Mouse (Mus musculus) lung, embryonic 16.5 days (tissue): Measurements from ENCODE around the gene Ccdc77. TPM values are rescaled to one million over a fixed set of nuclear protein-coding genes. Genes with fewer than 3 reads are reported as not detected.

Source experiments
- ATAC-seq: fragments of 200-750 bp; cut with Nextera tagmentation; 2 replicates; pipeline ENCODE4 v1.8.0; 2017; ENCODE audit warnings: low read depth, mild to moderate bottlenecking, moderate library complexity
- H3K27ac ChIP-seq: fragments of 300-500 bp; sonication (generic); 2 replicates; pipeline ENCODE4 v1.5.1; 2014; ENCODE audit warnings: mild to moderate bottlenecking, control low read depth, low read length
- H3K27me3 ChIP-seq: fragments of 300-500 bp; sonication (generic); 2 replicates; pipeline ENCODE4 v1.6.1; 2014; ENCODE audit warnings: low read depth, low read length, mixed read lengths; ENCODE audit not compliant: control insufficient read depth, insufficient read depth
- H3K36me3 ChIP-seq: fragments of 300-500 bp; sonication (generic); 2 replicates; pipeline ENCODE4 v1.6.1; 2014; ENCODE audit warnings: low read length; ENCODE audit not compliant: control insufficient read depth, insufficient read depth
- H3K4me1 ChIP-seq: fragments of 300-500 bp; sonication (generic); replicated peaks from 2 replicates; pipeline ENCODE4 v1.6.1; 2014; ENCODE audit warnings: low read length, mixed read lengths; ENCODE audit not compliant: control insufficient read depth, insufficient read depth
- H3K4me2 ChIP-seq: fragments of 300-500 bp; sonication (generic); 2 replicates; pipeline ENCODE4 v1.6.1; 2014; ENCODE audit warnings: low read depth, low read length, control low read depth
- H3K4me3 ChIP-seq: fragments of 300-500 bp; sonication (generic); 2 replicates; pipeline ENCODE4 v1.5.1; 2014; ENCODE audit warnings: mild to moderate bottlenecking, low read length, control low read depth
- H3K9ac ChIP-seq: fragments of 300-500 bp; sonication (generic); 2 replicates; pipeline ENCODE4 v1.6.1; 2014; ENCODE audit warnings: low read length, control low read depth
- H3K9me3 ChIP-seq: fragments of 300-500 bp; sonication (generic); 2 replicates; pipeline ENCODE4 v1.6.1; 2016; ENCODE audit warnings: low read length; ENCODE audit not compliant: control insufficient read depth
- WGBS: fragments of 180-500 bp; shearing (Covaris S2); extraction: QIAGEN DNeasy Blood & Tissue Kit; methylation state at CpG from one replicate; pipeline ENCODE4 v1.1.7; 2014; 5-methylcytosine and 5-hydroxymethylcytosine counted together
- polyA plus RNA-seq: library from polyadenylated mRNA; unstranded; fragments of >200 nt; fragmentation: Nextera tagmentation; extraction: Ambion mirVana; gene quantifications from 2 replicates; pipeline ENCODE4 v1.2.1, GENCODE M21; 2015

The Ccdc77 gene
- polyA plus RNA-seq: 25.6 and 26.7 TPM in 2 replicates

DNA sequence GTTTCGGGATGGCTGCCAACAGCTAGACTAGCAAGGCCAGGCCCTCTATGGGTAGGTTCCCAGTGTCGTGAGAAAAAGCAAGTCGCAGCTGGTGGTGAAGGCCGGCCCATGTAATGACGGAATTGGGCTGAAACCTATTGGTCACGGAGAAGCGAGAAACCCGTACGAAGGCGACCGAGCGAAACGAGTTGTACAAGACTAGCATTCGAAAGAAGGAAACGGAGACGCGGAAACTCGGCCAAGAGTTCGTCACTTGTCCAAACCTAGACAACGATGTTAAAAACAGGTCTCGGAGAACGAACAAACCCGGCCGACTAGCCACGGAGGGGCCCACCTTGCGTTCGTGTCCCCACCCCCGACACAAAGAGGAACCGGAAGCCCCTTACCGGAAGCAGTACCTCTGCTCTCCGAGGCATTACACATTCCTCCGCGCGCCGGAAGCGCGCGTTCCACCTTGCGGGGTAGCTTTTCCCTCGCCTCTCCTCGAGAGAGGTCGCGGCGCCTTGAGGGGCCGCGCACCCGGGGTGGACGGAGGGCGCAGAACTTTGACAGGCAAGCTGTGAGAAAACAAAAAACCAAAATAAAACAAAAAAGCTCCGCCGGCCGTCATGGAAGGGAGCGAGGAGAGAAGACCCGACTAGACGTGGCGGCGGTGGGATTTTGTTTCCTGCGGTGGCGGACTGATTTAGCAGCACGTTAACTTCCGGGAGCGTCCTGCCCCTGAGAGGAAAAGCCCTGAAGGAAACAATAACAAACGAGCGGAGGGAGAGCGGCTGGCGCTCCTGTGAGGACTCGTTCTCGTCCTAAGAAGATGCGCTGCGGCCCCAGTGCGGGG is at the start of gene Ccdc77, which contains the start of gene Kdm5a:
TSS of gene Ccdc77 (minus strand) at position 687 of the 835 bp plus-strand sequence.
TSS of gene Kdm5a (plus strand) at position 437 of the 835 bp plus-strand sequence.
- peak within 1 kb of the TSS; percentile 87 for H3K4me3 ChIP-seq
- peak within 1 kb of the TSS; percentile 78 for H3K4me2 ChIP-seq
- ATAC-seq: peak; percentile 98
- H3K27ac ChIP-seq: peak within 1 kb of the TSS; percentile 96
- WGBS: under 1% methylated on average over 71 of the region's 71 CpGs
- peak within 1 kb of the TSS; percentile 87 for H3K9ac ChIP-seq
- H3K9me3 ChIP-seq: no peaks in the 10 kb centered on the region
- H3K27me3 ChIP-seq: no peaks in the 10 kb centered on the region
- H3K4me1 ChIP-seq: peaks cover 11% of the 10 kb centered on the region
- H3K36me3 ChIP-seq: peaks cover 5% of the 10 kb centered on the region

DNA sequence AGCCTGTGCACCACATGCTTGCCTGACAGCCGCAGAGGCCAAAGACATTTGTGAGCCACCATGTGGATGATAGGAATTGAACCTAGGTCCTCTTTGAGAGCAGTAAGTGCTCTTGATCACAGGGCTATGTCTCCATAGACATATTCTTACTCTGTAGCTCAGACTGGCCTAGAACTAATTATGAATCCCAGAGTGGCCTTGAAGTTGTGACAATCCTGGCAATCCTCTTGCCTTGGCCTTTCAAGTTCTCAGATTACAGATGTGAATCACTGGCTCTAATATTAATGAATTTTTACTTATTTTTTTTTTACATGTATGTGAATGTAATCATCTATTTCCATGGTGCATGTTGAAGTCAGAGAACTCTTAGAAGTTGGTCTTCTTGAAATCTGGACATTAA is 39.8 kb upstream of the Ccdc77 start:
- peaks cover 39% of the 10 kb centered on the region for H3K36me3 ChIP-seq
- H3K4me2 ChIP-seq: no peak overlapping the region

DNA sequence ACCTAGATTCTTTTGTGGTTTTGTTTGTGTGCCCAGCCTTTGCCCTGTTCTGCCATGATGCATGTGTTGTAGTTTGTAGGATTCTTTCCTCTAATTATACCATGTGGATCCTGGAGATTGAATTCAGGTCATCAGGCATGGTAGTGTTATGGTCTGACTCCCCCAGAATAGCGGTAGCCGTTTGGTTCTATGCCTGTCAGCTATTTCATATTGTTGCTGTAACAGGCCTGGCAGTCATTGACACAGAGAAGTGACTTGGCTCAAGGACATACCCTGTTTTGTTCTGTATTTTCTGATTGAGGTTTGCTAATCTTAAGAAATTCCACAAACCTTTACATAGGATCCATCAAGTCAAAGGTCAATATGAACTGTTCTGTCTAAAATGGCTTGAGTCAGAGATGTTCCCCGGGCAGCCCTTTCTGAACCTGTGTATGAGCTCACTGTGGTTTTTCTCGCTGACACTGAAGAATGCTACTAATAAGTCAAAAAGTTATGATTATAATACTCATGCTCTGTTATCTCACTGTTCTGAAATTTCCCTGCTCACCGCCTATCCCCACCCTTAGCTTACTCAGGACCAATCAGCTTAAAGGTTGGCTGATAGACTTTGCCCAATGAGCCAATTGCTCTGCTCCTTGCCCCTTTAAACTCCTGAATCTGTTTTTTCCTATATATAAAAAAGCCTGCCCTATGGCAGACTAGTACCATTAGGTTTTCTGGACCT is 31.6 kb upstream of the Ccdc77 start:
- Histone ChIP-seq H3K27ac (no peak overlapping the region), H3K4me3 (no peak overlapping the region), H3K9ac (no peak overlapping the region), H3K27me3 (no peaks in the 10 kb centered on the region), H3K9me3 (no peaks in the 10 kb centered on the region), H3K36me3 (peaks cover 31% of the 10 kb centered on the region), H3K4me2 (no peak overlapping the region), H3K4me1 (no peaks in the 10 kb centered on the region)
- ATAC-seq: no peak
- WGBS: 95% methylated on average over 5 of the region's 5 CpGs

More for the DNA sequence above, 39.8 kb upstream of the Ccdc77 start:
- Histone ChIP-seq H3K27ac (no peak overlapping the region), H3K9me3 (no peaks in the 10 kb centered on the region), H3K27me3 (no peaks in the 10 kb centered on the region), H3K4me3 (no peak overlapping the region), H3K9ac (no peak overlapping the region), H3K4me1 (no peaks in the 10 kb centered on the region)
- WGBS: 100% methylated on average over 1 of the region's 1 CpGs
- no peak for ATAC-seq

DNA sequence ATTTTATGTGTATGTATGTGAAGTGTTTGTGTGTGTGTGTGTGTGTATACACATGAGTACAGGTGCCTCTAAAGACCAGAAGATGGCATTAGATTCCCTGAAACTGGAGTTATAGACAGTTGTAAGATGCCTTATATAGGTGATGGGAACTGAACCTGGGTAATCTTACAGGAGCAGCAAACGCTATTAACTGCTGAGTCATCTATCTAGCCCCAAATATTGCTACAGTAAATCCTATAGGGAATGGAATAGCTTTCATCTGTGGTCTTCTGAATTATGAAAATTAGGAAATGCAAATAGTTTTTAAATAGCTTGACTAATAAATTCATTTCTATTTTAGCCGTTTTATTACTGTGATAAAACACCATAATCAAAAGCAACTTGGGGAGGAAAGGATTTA is 28.6 kb upstream of the Ccdc77 start:
- H3K4me1 ChIP-seq: no peaks in the 10 kb centered on the region
- no peak for ATAC-seq
- peaks cover 25% of the 10 kb centered on the region for H3K36me3 ChIP-seq
- no peak overlapping the region for H3K4me2 ChIP-seq
- no peaks in the 10 kb centered on the region for H3K9me3 ChIP-seq
- no peak overlapping the region for H3K4me3 ChIP-seq
- no peak overlapping the region for H3K9ac ChIP-seq
- no peak overlapping the region for H3K27ac ChIP-seq
- no peaks in the 10 kb centered on the region for H3K27me3 ChIP-seq
- WGBS: 92% methylated on average over 2 of the region's 2 CpGs

DNA sequence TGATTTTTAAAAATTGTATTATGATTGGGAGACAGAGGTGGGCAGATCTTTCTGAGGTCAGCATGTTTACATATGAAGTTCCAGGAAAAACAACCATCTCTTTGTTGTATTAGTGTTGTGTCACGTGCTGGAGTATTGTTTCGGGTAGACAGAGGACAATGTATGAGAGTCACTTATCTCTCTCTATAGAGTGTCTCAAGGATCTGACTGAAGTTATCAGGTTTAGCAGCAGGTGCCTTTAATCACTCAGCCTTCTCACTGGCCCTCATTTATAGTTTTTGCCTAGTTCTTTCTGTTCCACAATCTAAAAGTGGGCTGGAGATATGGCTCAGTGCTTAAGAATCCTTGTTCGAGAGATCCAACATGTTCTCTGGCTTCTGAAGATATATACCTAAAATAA is 25.9 kb upstream of the Ccdc77 start:
- WGBS: 85% methylated on average over 3 of the region's 3 CpGs
- Histone ChIP-seq H3K27me3 (no peaks in the 10 kb centered on the region), H3K27ac (no peak overlapping the region), H3K9ac (no peak overlapping the region), H3K9me3 (no peaks in the 10 kb centered on the region), H3K4me1 (no peaks in the 10 kb centered on the region), H3K4me3 (no peak overlapping the region), H3K4me2 (no peak overlapping the region), H3K36me3 (peaks cover 23% of the 10 kb centered on the region)
- no peak for ATAC-seq

DNA sequence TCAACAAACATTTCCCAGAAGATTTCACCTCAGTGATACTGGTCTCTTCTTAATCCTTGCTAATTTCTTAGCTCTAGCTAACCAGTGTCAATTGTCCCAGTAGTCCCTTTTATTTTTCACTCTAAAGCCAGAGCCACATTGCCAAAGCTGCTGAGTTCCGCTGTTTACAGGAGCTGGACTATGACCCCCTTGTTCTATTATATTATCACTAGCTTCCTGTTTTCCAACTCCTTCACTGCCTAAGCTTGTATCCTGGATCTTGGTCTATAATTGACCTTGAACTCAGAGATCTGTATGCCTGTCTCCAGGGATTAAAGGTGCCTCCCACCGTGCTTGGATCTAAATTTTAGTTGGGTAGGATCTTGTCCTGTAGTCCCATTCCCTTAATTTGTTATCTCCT is 12.6 kb upstream of the Ccdc77 start:
- no peaks in the 10 kb centered on the region for H3K9me3 ChIP-seq
- H3K9ac ChIP-seq: no peak overlapping the region
- H3K27ac ChIP-seq: no peak overlapping the region
- H3K4me2 ChIP-seq: no peak overlapping the region
- WGBS: 84% methylated on average over 2 of the region's 2 CpGs
- peaks cover 54% of the 10 kb centered on the region for H3K36me3 ChIP-seq
- H3K27me3 ChIP-seq: no peaks in the 10 kb centered on the region
- ATAC-seq: no peak
- H3K4me1 ChIP-seq: no peaks in the 10 kb centered on the region
- no peak overlapping the region for H3K4me3 ChIP-seq

DNA sequence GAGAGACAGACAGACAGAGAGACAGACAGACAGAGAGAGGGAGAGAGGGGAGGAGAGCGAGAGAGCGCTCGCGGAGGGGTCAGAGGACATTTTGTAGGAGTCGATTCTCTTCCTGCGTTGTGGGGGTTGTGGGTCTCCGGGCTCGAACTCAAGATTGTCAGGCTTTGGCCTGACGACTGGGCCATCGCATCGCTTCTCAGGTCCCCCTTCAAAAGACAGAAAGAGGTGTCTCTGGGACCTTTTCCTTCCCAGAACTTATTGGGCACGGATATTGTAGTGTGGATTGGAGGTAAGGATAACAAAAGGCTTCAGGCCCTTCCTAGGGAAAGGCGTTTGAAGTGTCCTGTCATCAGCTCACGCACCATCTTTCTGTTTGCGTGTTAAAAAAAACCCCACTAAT is 877 bp upstream of the Ccdc77 start:
- WGBS: 1% methylated on average over 15 of the region's 15 CpGs
- Histone ChIP-seq H3K4me1 (peaks cover 11% of the 10 kb centered on the region), H3K36me3 (peaks cover 13% of the 10 kb centered on the region), H3K9ac (peak overlapping the region; percentile 87), H3K9me3 (no peaks in the 10 kb centered on the region), H3K4me3 (peak overlapping the region; percentile 87), H3K27ac (no peak overlapping the region), H3K27me3 (no peaks in the 10 kb centered on the region), H3K4me2 (peak overlapping the region; percentile 78)
- no peak for ATAC-seq

DNA sequence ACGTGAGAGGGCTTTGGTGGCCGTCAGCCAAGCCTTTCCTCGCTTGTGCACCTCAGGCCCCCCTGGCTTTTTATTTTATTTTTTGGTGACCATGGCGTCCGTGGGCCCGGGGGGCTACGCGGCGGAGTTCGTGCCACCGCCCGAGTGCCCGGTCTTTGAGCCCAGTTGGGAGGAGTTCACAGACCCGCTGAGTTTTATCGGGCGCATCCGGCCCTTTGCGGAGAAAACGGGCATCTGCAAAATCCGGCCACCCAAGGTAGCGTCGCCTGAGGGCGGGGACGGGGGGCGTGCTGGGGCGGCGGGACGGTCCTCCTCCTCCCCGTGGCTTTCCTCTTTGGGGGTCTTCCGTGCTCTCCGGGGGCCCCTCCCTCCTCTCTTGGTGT is 340 bp upstream of the Ccdc77 start:
- Histone ChIP-seq H3K9me3 (no peaks in the 10 kb centered on the region), H3K9ac (peak overlapping the region; percentile 87), H3K4me3 (peak overlapping the region; percentile 87), H3K4me2 (peak overlapping the region; percentile 78), H3K27ac (peak overlapping the region; percentile 96), H3K4me1 (peaks cover 11% of the 10 kb centered on the region), H3K27me3 (no peaks in the 10 kb centered on the region), H3K36me3 (peaks cover 9% of the 10 kb centered on the region)
- ATAC-seq: peak; percentile 19; the same call in 1 of the 2 replicates
- 0% methylated on average over 31 of the region's 31 CpGs for WGBS
